Mouse (Mus musculus) heart, embryonic 14.5 days (tissue): ENCODE measurements around the gene Ccdc74a. TPM values are rescaled to one million over a fixed set of nuclear protein-coding genes. Genes with fewer than 3 reads are reported as not detected.
A peak's percentile ranks its signal among the peaks of the same experiment; 100 is the strongest.

Experiments used
- ATAC-seq: fragments of 200-750 bp; cut with Nextera tagmentation; 2 replicates; pipeline ENCODE4 v1.8.0; 2017; ENCODE audit warnings: low read depth, moderate TSS enrichment; ENCODE audit not compliant: insufficient number of reproducible peaks, insufficient read depth, low FRiP score
- H3K27ac ChIP-seq, 2 experiments: fragments of 200-500 bp in 1 of 2; fragments of 300-500 bp in 1 of 2; sonication (generic) in 1 of 2; replicated peaks in 1 of 2; 2 replicates each; pipeline ENCODE4 v1.5.1; 2012 to 2014; ENCODE audit warnings: low read depth in 2 of 2, low read length in 2 of 2, control low read depth in 1 of 2, mild to moderate bottlenecking in 1 of 2, mixed read lengths in 1 of 2; ENCODE audit not compliant: control insufficient read depth in 1 of 2, insufficient read depth in 1 of 2
- H3K27me3 ChIP-seq: fragments of 300-500 bp; sonication (generic); 2 replicates; pipeline ENCODE4 v1.6.1; 2014; ENCODE audit warnings: mild to moderate bottlenecking, low read length, control low read depth; ENCODE audit not compliant: control insufficient read depth, insufficient read depth
- H3K36me3 ChIP-seq: fragments of 300-500 bp; sonication (generic); 2 replicates; pipeline ENCODE4 v1.6.1; 2014; ENCODE audit warnings: mild to moderate bottlenecking, control low read depth, low read length, mixed read lengths; ENCODE audit not compliant: control insufficient read depth, insufficient read depth
- H3K4me1 ChIP-seq, 2 experiments: fragments of 200-500 bp in 1 of 2; fragments of 300-500 bp in 1 of 2; sonication (generic) in 1 of 2; 2 replicates each; pipeline ENCODE4 v1.6.1; 2012 to 2014; ENCODE audit warnings: low read length in 2 of 2, control low read depth in 1 of 2, mixed read lengths in 1 of 2; ENCODE audit not compliant: control insufficient read depth in 2 of 2, insufficient read depth in 2 of 2
- H3K4me2 ChIP-seq: fragments of 300-500 bp; sonication (generic); 2 replicates; pipeline ENCODE4 v1.6.1; 2014; ENCODE audit warnings: mild to moderate bottlenecking, low read length
- H3K4me3 ChIP-seq, 2 experiments: fragments of 200-500 bp in 1 of 2; fragments of 300-500 bp in 1 of 2; sonication (generic) in 1 of 2; 2 replicates each; pipeline ENCODE4 v1.5.1; 2012 to 2014; ENCODE audit warnings: low read length in 2 of 2, mild to moderate bottlenecking in 2 of 2, control low read depth in 1 of 2, low read depth in 1 of 2, moderate library complexity in 1 of 2; ENCODE audit not compliant: control insufficient read depth in 1 of 2, insufficient read depth in 1 of 2
- H3K9ac ChIP-seq: fragments of 300-500 bp; sonication (generic); 2 replicates; pipeline ENCODE4 v1.6.1; 2014; ENCODE audit warnings: mild to moderate bottlenecking, low read length
- H3K9me3 ChIP-seq: fragments of 300-500 bp; sonication (generic); 2 replicates; pipeline ENCODE4 v1.6.1; 2016; ENCODE audit warnings: low read length, control low read depth; ENCODE audit not compliant: control insufficient read depth
- WGBS: fragments of 180-500 bp; shearing (Covaris S2); extraction: QIAGEN DNeasy Blood & Tissue Kit; methylation state at CpG from one replicate; pipeline ENCODE4 v1.1.7; 2014; 5-methylcytosine and 5-hydroxymethylcytosine counted together
- polyA plus RNA-seq: library from polyadenylated mRNA; unstranded; fragments of >200 nt; fragmentation: Nextera tagmentation; extraction: Ambion mirVana; gene quantifications from 2 replicates; pipeline ENCODE4 v1.2.1, GENCODE M21; 2014

Ccdc74a gene
- polyA plus RNA-seq, 1 experiment from 2014 or later = 4.5 TPM

DNA sequence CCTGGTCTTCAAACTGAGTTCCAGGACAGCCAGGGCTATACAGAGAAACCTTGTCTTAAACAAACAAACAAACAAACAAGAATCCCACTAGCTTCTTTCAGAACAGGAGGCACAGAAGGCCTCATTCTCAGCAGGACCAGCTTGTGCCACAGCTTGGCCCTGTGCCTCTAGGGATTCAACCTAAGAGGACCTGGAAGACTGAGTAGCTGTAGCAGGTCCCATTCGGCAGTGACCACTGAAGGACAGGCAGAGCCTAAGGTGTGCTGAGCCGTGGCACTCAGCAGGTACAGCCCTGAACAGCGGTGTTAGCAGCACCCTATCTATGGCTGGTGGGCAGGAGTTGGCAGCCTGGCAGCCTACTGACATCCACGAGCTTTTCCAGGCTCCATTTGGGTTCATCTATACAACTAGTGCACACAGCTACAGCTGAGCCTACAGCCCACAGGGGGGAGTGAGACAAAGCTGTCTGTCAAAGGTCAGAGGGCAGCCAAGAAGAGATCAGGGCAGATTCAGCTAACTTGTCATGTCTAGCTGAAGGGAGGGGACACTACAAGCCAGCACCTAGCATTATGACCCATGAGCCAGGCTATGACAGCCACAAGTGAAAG, 8.0 kb downstream of the Ccdc74a start:
- no peak overlapping the region for H3K9ac ChIP-seq
- no peak for ATAC-seq
- H3K4me1 ChIP-seq = peaks cover 10 to 21% of the 10 kb centered on the region in 2 experiments
- H3K4me3 ChIP-seq = no peak overlapping the region
- no peak overlapping the region for H3K27ac ChIP-seq
- no peak overlapping the region for H3K4me2 ChIP-seq
- H3K36me3 ChIP-seq = peaks cover 81% of the 10 kb centered on the region
- H3K9me3 ChIP-seq = no peaks in the 10 kb centered on the region
- 93% methylated on average over 4 of the region's 4 CpGs for WGBS
- no peaks in the 10 kb centered on the region for H3K27me3 ChIP-seq

DNA sequence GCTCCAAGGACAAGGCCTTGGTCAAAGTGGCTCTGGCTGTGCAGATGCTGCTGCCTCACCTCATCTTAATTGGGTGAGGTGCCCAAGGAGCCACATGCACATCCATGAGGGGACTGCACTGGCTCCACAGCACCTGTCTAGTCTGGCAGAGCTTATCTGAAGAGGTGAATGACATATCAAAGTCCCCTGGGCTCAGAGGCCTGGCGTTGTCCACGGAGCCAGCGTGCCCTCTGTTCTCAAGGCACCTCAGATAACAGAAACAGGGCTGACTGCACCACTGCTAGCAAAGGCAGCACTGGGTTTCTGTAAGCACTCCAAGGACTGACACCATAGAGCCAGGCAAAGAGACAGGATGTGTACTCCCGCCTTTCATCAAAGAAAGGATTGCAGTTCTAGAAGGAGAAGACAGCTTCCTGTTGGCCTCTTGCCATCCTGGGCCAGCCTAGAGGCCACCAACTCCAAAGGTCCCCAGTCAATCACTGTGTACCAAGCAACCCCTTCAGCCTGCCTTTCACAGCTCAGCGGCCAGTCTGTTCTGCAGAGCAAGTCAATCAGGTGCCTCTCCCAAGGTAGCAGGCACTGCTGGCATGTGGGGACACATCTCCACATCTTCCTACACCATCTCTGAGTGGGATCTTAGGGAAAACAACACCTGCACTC, 10.1 kb downstream of the Ccdc74a start:
- Histone ChIP-seq H3K27ac (peak overlapping the region in 1 of 2 experiments; percentile 29; a peak in 2 of 4 replicates), H3K36me3 (peaks cover 78% of the 10 kb centered on the region), H3K4me2 (no peak overlapping the region), H3K4me3 (no peak overlapping the region), H3K4me1 (peaks cover 10 to 21% of the 10 kb centered on the region in 2 experiments), H3K27me3 (no peaks in the 10 kb centered on the region), H3K9me3 (no peaks in the 10 kb centered on the region), H3K9ac (peak overlapping the region; percentile 21)
- ATAC-seq = peak; percentile 40
- 28% methylated on average over 5 of the region's 5 CpGs for WGBS

DNA sequence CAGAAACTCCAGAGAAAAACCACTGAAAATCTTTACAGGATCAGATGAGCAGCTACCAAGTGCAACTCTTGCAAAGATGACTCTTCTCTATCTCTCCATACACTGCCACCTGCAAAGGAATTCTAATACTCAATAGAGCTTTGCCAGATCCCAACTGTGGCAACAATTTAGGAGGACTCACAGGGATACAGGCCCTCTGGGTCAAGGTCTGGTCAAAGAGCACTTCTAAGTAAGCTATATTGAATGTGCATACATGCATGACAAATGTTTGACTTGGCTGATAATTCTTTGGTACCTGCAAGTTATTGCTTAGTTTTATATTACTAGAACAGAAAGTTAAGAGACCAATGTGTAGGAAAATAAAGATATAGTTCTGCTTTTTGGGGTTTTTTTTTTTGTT, 19.3 kb downstream of the Ccdc74a start:
- no peak for ATAC-seq
- no peak overlapping the region for H3K4me3 ChIP-seq
- no peaks in the 10 kb centered on the region for H3K27me3 ChIP-seq
- H3K36me3 ChIP-seq = peaks cover 88% of the 10 kb centered on the region
- no peaks in the 10 kb centered on the region for H3K9me3 ChIP-seq
- H3K27ac ChIP-seq = no peak overlapping the region
- H3K4me1 ChIP-seq = no peaks in the 10 kb centered on the region
- H3K4me2 ChIP-seq = no peak overlapping the region
- H3K9ac ChIP-seq = no peak overlapping the region

DNA sequence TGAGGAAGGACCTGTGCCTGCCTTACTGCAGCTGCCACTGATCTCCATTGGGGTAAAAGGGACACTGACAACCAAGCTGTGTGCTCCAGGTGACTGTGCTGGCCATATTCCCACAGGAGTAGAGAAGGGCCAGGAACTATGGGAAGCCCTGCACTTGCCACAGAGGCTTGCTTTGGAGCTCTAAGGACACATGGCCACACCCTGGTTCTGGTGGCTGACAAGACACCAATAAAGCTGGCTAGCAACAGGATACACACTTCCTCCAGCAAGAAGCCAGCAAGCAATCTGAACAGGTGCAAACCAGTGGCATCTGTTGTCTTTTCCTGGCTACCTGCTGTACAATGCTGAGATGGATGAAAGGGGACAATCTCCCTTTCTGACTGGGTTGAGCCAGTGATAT, 23.6 kb downstream of the Ccdc74a start:
- Histone ChIP-seq H3K9ac (no peak overlapping the region), H3K4me2 (no peak overlapping the region), H3K4me1 (no peaks in the 10 kb centered on the region), H3K36me3 (peaks cover 92% of the 10 kb centered on the region), H3K27ac (no peak overlapping the region), H3K9me3 (no peaks in the 10 kb centered on the region), H3K27me3 (no peaks in the 10 kb centered on the region), H3K4me3 (no peak overlapping the region)
- no peak for ATAC-seq

DNA sequence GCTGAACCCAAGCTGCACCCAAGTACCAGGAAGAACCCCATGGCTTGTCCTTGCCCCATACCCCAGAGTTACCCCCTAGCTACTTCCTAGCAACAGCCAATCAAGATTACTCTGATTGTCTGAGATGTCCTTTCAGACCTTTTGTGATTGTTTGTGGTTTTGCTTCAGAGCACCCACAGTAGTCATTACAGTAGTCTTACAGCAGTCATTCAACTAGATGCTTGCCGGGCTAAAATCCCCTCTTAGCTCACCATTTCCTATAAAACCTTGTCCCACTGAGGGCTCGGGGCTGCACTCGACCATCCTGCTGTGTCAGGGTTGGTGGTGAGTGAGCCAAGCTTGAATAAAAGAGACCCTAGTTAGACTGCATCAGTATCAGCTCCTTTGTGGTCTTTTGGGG, 48.6 kb downstream of the Ccdc74a start:
- no peak overlapping the region for H3K27ac ChIP-seq
- peaks cover 55% of the 10 kb centered on the region for H3K36me3 ChIP-seq
- H3K4me2 ChIP-seq = no peak overlapping the region
- no peak for ATAC-seq
- no peaks in the 10 kb centered on the region for H3K27me3 ChIP-seq
- H3K9ac ChIP-seq = no peak overlapping the region
- no peak overlapping the region for H3K4me3 ChIP-seq
- 85% methylated on average over 3 of the region's 3 CpGs for WGBS
- H3K9me3 ChIP-seq = no peaks in the 10 kb centered on the region
- no peaks in the 10 kb centered on the region for H3K4me1 ChIP-seq

Other genes with a start within 250 kb of the Ccdc74a start
- 5.0 and 5.6 TPM in 2 replicates for gene Snap29, start 240.5 kb upstream of the Ccdc74a start, polyA plus RNA-seq
- gene Pi4ka, start 240.2 kb upstream of the Ccdc74a start, polyA plus RNA-seq = 36.3 and 40.5 TPM in 2 replicates
- 31.9 and 40.7 TPM in 2 replicates for gene Crkl, start 194.5 kb upstream of the Ccdc74a start, polyA plus RNA-seq
- 0.89 and 1.6 TPM in 2 replicates for gene Aifm3, start 156.9 kb upstream of the Ccdc74a start, polyA plus RNA-seq
- 47.8 and 48.6 TPM in 2 replicates for gene Lztr1, start 137.8 kb upstream of the Ccdc74a start, polyA plus RNA-seq
- 26.2 and 27.1 TPM in 2 replicates for gene Thap7, start 115.3 kb upstream of the Ccdc74a start, polyA plus RNA-seq
- 0.20 and 0.22 TPM in 2 replicates for gene Lrrc74b, start 85.2 kb upstream of the Ccdc74a start, polyA plus RNA-seq
- 0.65 and 0.67 TPM in 2 replicates for gene P2rx6, start 84.6 kb upstream of the Ccdc74a start, polyA plus RNA-seq
- 10.9 and 12.8 TPM in 2 replicates for gene Slc7a4, start 63.3 kb upstream of the Ccdc74a start, polyA plus RNA-seq
- 22.7 and 23.7 TPM in 2 replicates for gene Smpd4, start 27.1 kb upstream of the Ccdc74a start, polyA plus RNA-seq
- gene Med15, start 86.4 kb downstream of the Ccdc74a start, polyA plus RNA-seq = 26.8 and 31.6 TPM in 2 replicates
- 42.0 and 43.6 TPM in 2 replicates for gene Klhl22, start 113.1 kb downstream of the Ccdc74a start, polyA plus RNA-seq
- gene Scarf2, start 150.8 kb downstream of the Ccdc74a start, polyA plus RNA-seq = 7.9 and 11.1 TPM in 2 replicates
- not detected in 2 replicates for gene B830017H08Rik, start 186.7 kb downstream of the Ccdc74a start, polyA plus RNA-seq
- 1.0 and 1.3 TPM in 2 replicates for gene Car15, start 191.9 kb downstream of the Ccdc74a start, polyA plus RNA-seq
- gene Gm20518, start 245.2 kb downstream of the Ccdc74a start, polyA plus RNA-seq = 0.39 TPM in 1 of 2 replicates, not detected in the other
- gene Tssk1, start 247.8 kb downstream of the Ccdc74a start, polyA plus RNA-seq = not detected in 2 replicates